8 mouse cellular contexts compared by ENCODE assay signal in genomic region chr16:35939261-35939660, GRCm38 (mm10). TPM values are rescaled to one million over a fixed set of nuclear protein-coding genes. Genes with fewer than 3 reads are reported as not detected.
DNase-seq lines count a peak whose midpoint lies in the region; ATAC-seq and TF ChIP-seq lines count a peak whose summit lies in the region.

No protein-coding gene starts in this region.

- no peaks in the 10 kb centered on the region for H3K36me3 ChIP-seq in embryonic facial prominence, embryonic 12.5 days
- no peaks in the 10 kb centered on the region for H3K36me3 ChIP-seq in hindbrain, embryonic 14.5 days (replicated peaks; ENCODE audit: control insufficient read depth, insufficient read depth)
- H3K36me3 ChIP-seq in liver, embryonic 12.5 days, result peaks cover 4% of the 10 kb centered on the region; the same call in 1 of the 2 replicates
- H3K36me3 ChIP-seq in midbrain, postnatal 0 days (ENCODE audit: insufficient read depth, low read length), result no peaks in the 10 kb centered on the region

- peak overlapping the region; percentile 56 for H3K4me3 ChIP-seq in embryonic facial prominence, embryonic 12.5 days
- H3K4me3 ChIP-seq in hindbrain, embryonic 14.5 days (replicated peaks; ENCODE audit: low read length), result peak overlapping the region; percentile 42
- peak overlapping the region; percentile 86 for H3K4me3 ChIP-seq in liver, embryonic 12.5 days
- peak overlapping the region; percentile 47 for H3K4me3 ChIP-seq in midbrain, postnatal 0 days (ENCODE audit: low read depth, low read length)

- peak; percentile 20 to 31 for DNase-seq in thymus, postnatal 10 days (ENCODE audit: low spot score in 2 of 2)
- no peak for DNase-seq in thymus, postnatal 36 days
- DNase-seq in hindbrain, embryonic 14.5 days (ENCODE audit: low spot score), result no peak
- no peak for DNase-seq in midbrain, postnatal 0 days (ENCODE audit: low spot score)
- DNase-seq in testis, postnatal 10 days (ENCODE audit: low spot score), result no peak
- DNase-seq in adrenal gland, postnatal 25 days, result no peak

- no peaks in the 10 kb centered on the region for H3K9me3 ChIP-seq in embryonic facial prominence, embryonic 12.5 days
- H3K9me3 ChIP-seq in hindbrain, embryonic 14.5 days (ENCODE audit: control insufficient read depth, low read length), result no peaks in the 10 kb centered on the region
- H3K9me3 ChIP-seq in liver, embryonic 12.5 days (replicated peaks), result no peaks in the 10 kb centered on the region
- no peaks in the 10 kb centered on the region for H3K9me3 ChIP-seq in midbrain, postnatal 0 days (ENCODE audit: low read length)

- no peak overlapping the region for H3K27ac ChIP-seq in embryonic facial prominence, embryonic 12.5 days
- H3K27ac ChIP-seq in hindbrain, embryonic 14.5 days, result no peak overlapping the region
- peak overlapping the region; percentile 61; the same call in 1 of the 2 replicates for H3K27ac ChIP-seq in liver, embryonic 12.5 days
- no peak overlapping the region for H3K27ac ChIP-seq in midbrain, postnatal 0 days (ENCODE audit: low read depth, low read length)

- peak overlapping the region; percentile 55 for H3K9ac ChIP-seq in embryonic facial prominence, embryonic 12.5 days
- H3K9ac ChIP-seq in hindbrain, embryonic 14.5 days, result peak overlapping the region; percentile 55; the same call in 1 of the 2 replicates
- peak overlapping the region; percentile 81 for H3K9ac ChIP-seq in liver, embryonic 12.5 days
- H3K9ac ChIP-seq in midbrain, postnatal 0 days (replicated peaks; ENCODE audit: low read length, poor library complexity, severe bottlenecking), result 0 out of 2 replicates have a peak overlapping the region, but pooled peaks have one; percentile 50

- 4% methylated on average over 6 of the region's 6 CpGs for WGBS in embryonic facial prominence, embryonic 12.5 days
- WGBS in hindbrain, embryonic 14.5 days, result 5% methylated on average over 6 of the region's 6 CpGs
- WGBS in liver, embryonic 12.5 days (ENCODE audit: insufficient replicate concordance), result 5% methylated on average over 6 of the region's 6 CpGs
- WGBS in midbrain, postnatal 0 days, result 9% methylated on average over 6 of the region's 6 CpGs

- H3K4me2 ChIP-seq in embryonic facial prominence, embryonic 12.5 days (replicated peaks), result peak overlapping the region; percentile 79
- H3K4me2 ChIP-seq in hindbrain, embryonic 14.5 days (replicated peaks), result peak overlapping the region; percentile 79
- peak overlapping the region; percentile 92 for H3K4me2 ChIP-seq in liver, embryonic 12.5 days
- H3K4me2 ChIP-seq in midbrain, postnatal 0 days (ENCODE audit: low read depth, low read length, poor library complexity, severe bottlenecking), result peak overlapping the region; percentile 78

- no peaks in the 10 kb centered on the region for H3K27me3 ChIP-seq in embryonic facial prominence, embryonic 12.5 days
- peaks cover 28% of the 10 kb centered on the region; the same call in 1 of the 2 replicates for H3K27me3 ChIP-seq in hindbrain, embryonic 14.5 days (ENCODE audit: control insufficient read depth, insufficient read depth, low read length)
- no peaks in the 10 kb centered on the region for H3K27me3 ChIP-seq in liver, embryonic 12.5 days (replicated peaks)
- H3K27me3 ChIP-seq in midbrain, postnatal 0 days (ENCODE audit: insufficient read depth, low read length), result no peaks in the 10 kb centered on the region; the same call in 1 of the 2 replicates

- ATAC-seq in embryonic facial prominence, embryonic 12.5 days (ENCODE audit: insufficient number of reproducible peaks, insufficient read depth, low FRiP score, low TSS enrichment), result 0 out of 2 replicates have a peak, but pooled peaks have one; percentile 10
- ATAC-seq in hindbrain, embryonic 14.5 days (ENCODE audit: low FRiP score), result no peak
- ATAC-seq in liver, embryonic 12.5 days, result peak; percentile 58
- ATAC-seq in midbrain, postnatal 0 days (ENCODE audit: low FRiP score), result no peak

- TF ChIP-seq CTCF in midbrain, postnatal 0 days (IDR thresholded peaks at IDR 0.05), result no peak

- no peaks in the 10 kb centered on the region for H3K4me1 ChIP-seq in embryonic facial prominence, embryonic 12.5 days
- no peaks in the 10 kb centered on the region for H3K4me1 ChIP-seq in hindbrain, embryonic 14.5 days (replicated peaks; ENCODE audit: control insufficient read depth, insufficient read depth, low read length)
- H3K4me1 ChIP-seq in liver, embryonic 12.5 days, result peaks cover 15% of the 10 kb centered on the region
- 0 out of 2 replicates have a peak, but pooled peaks cover 4% of the 10 kb centered on the region for H3K4me1 ChIP-seq in midbrain, postnatal 0 days (ENCODE audit: insufficient read depth, low read length)

RNA-seq across cellular contexts. Expression of gene Dtx3l, which starts 0.3 kb away (rescaled TPM):
- 2.2 and 3.0 TPM in 2 replicates for polyA plus RNA-seq in embryonic facial prominence, embryonic 12.5 days (2016; fragmentation: Nextera tagmentation; extraction: Ambion mirVana)
- 1.2 and 1.7 TPM in 2 replicates for polyA plus RNA-seq in hindbrain, embryonic 14.5 days (2014; fragmentation: Nextera tagmentation; extraction: Ambion mirVana)
- polyA plus RNA-seq in liver, embryonic 12.5 days (2016; fragmentation: Nextera tagmentation; extraction: Ambion mirVana), result 3.4 and 3.5 TPM in 2 replicates
- total RNA-seq in midbrain, postnatal 0 days (2014; rRNA removed), result 1.9 and 2.3 TPM in 2 replicates
- polyA plus RNA-seq in midbrain, postnatal 0 days (2015; fragmentation: Nextera tagmentation; extraction: Ambion mirVana), result 0.93 and 1.2 TPM in 2 replicates
- 6.9 and 10.8 TPM in 2 replicates for total RNA-seq in adrenal gland, postnatal 25 days (2021)

RNA-seq across cellular contexts. Expression of gene Parp9, which starts 1.0 kb away (rescaled TPM):
- polyA plus RNA-seq in embryonic facial prominence, embryonic 12.5 days (2016; fragmentation: Nextera tagmentation; extraction: Ambion mirVana), result 3.2 and 4.1 TPM in 2 replicates
- 2.2 and 2.6 TPM in 2 replicates for polyA plus RNA-seq in hindbrain, embryonic 14.5 days (2014; fragmentation: Nextera tagmentation; extraction: Ambion mirVana)
- 5.7 and 5.8 TPM in 2 replicates for polyA plus RNA-seq in liver, embryonic 12.5 days (2016; fragmentation: Nextera tagmentation; extraction: Ambion mirVana)
- total RNA-seq in midbrain, postnatal 0 days (2014; rRNA removed), result 3.0 and 4.3 TPM in 2 replicates
- polyA plus RNA-seq in midbrain, postnatal 0 days (2015; fragmentation: Nextera tagmentation; extraction: Ambion mirVana), result 1.9 and 3.3 TPM in 2 replicates
- total RNA-seq in adrenal gland, postnatal 25 days (2021), result 10.0 and 14.3 TPM in 2 replicates

RNA-seq across cellular contexts. Expression of gene Kpna1, which starts 39.3 kb away (rescaled TPM):
- polyA plus RNA-seq in embryonic facial prominence, embryonic 12.5 days (2016; fragmentation: Nextera tagmentation; extraction: Ambion mirVana), result 53.6 and 55.5 TPM in 2 replicates
- 90.4 and 105 TPM in 2 replicates for polyA plus RNA-seq in hindbrain, embryonic 14.5 days (2014; fragmentation: Nextera tagmentation; extraction: Ambion mirVana)
- polyA plus RNA-seq in liver, embryonic 12.5 days (2016; fragmentation: Nextera tagmentation; extraction: Ambion mirVana), result 52.6 and 53.9 TPM in 2 replicates
- 68.5 and 84.4 TPM in 2 replicates for total RNA-seq in midbrain, postnatal 0 days (2014; rRNA removed)
- 56.0 and 61.6 TPM in 2 replicates for polyA plus RNA-seq in midbrain, postnatal 0 days (2015; fragmentation: Nextera tagmentation; extraction: Ambion mirVana)
- 62.0 and 69.0 TPM in 2 replicates for total RNA-seq in adrenal gland, postnatal 25 days (2021)

Comparison
In these comparisons a context has a peak if more than half of its experiments do, and no peak if none do; other contexts are left out.
1. DNase-seq: peak in thymus, postnatal 10 days (2 of 2); none in thymus, postnatal 36 days (0 of 2), hindbrain, embryonic 14.5 days (single experiment), midbrain, postnatal 0 days (single experiment), testis, postnatal 10 days (single experiment) and adrenal gland, postnatal 25 days (single experiment).
2. ATAC-seq: peak in embryonic facial prominence, embryonic 12.5 days (single experiment) and liver, embryonic 12.5 days (single experiment); none in hindbrain, embryonic 14.5 days (single experiment) and midbrain, postnatal 0 days (single experiment).
3. Peak in every context shown above with its lines, with median percentiles within 50 percentile points of each other: H3K4me2 ChIP-seq, H3K4me3 ChIP-seq and H3K9ac ChIP-seq.